Mouse (Mus musculus) sigmoid colon, adult 10 weeks (tissue): ENCODE measurements around the gene Mast4. TPM values are rescaled to one million over a fixed set of nuclear protein-coding genes. Genes with fewer than 3 reads are reported as not detected.

Experiments used
- polyA plus RNA-seq: library from polyadenylated mRNA; stranded (reverse); fragments of 350-450 nt; fragmentation: Illumina TruSeq; extraction: RNeasy Lipid Tissue Mini Kit (QIAGEN cat#74804); gene quantifications from one replicate; pipeline ENCODE4 v1.2.3, GENCODE M21; 2014; ENCODE audit warnings: low read depth, low replicate concordance

Gene Mast4
- polyA plus RNA-seq = 24.3 TPM

DNA sequence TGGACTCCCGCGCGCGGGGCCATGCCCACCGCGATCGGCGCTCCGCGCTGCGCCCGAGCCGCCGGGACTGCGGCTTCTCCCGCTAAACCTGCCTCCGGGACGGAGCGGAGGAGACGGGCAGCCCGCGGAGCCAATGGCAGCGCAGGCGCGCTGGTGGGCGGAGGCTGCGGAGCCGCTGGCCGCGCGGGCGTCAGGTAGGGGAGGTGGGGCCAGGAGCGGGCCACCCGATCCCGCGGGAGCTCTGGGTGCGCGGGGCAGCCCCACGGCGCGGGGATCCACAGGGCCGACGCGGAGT is at the start of gene Mast4:
Mast4 (minus strand) TSS at position 106 of the 295 bp plus-strand sequence.

DNA sequence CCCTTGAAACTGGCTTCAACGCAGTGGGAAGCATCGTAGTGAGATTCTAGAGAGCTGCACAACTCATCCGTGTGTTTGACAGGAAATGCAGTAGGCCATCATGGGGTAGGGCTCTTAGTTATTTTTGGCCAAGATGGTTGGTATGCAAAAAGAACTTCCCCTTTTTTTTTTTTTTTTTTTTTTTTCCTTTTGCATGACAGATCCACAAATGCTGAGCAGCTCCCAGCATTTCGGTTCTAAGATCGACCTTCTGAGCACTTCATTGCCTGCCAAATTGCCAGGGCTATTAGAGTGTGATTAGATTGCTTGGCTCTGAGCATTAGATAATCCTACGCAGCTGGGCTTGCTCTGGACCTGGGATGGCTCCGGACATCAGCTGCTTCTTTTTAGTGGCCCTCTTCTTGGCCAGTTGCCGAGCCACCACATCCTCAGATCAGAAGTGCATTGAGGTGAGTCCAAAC is 640.9 kb downstream of the Mast4 start, which contains the start of gene Cd180:
Cd180 (plus strand) TSS at position 218 of the 461 bp plus-strand sequence.

